Mouse (Mus musculus): ENCODE results near the gene Lrrc8d.

Gene Lrrc8d

DNA sequence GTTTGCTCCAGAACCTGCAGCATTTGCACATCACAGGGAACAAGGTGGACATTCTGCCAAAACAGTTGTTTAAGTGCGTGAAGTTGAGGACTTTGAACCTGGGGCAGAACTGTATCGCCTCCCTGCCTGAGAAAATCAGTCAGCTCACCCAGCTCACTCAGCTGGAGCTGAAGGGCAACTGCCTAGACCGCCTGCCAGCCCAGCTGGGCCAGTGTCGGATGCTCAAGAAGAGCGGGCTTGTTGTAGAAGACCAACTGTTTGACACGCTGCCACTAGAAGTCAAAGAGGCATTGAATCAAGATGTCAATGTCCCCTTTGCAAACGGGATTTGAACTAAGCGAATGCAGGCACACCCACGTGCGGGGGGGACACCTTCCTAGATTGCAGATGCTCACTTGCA lies 114.2 kb downstream of the Lrrc8d start:
- no peak for DNase-seq (ENCODE audit: extremely low spot score, low spot score)

DNA sequence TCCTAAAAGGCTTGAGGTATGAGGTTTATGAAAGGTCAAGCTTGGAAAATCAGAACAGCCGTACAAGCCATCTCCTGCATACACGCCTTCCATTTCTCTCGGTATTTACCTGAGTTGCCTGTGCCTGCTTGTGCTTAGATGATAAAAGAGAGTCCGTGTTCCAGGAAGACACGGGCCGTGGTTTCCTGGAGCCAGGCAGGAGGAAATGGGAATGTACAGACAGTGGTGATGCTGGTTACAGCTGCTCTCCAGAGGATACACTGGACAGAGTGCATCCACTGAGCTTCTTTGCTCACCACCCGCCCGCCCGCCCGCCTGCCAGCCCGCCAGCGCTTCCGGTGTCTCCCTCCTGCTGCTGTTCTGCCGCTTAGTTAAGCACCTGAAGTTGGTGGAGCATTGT lies 116.3 kb downstream of the Lrrc8d start:
- DNase-seq (ENCODE audit: extremely low spot score, low spot score) = no peak

DNA sequence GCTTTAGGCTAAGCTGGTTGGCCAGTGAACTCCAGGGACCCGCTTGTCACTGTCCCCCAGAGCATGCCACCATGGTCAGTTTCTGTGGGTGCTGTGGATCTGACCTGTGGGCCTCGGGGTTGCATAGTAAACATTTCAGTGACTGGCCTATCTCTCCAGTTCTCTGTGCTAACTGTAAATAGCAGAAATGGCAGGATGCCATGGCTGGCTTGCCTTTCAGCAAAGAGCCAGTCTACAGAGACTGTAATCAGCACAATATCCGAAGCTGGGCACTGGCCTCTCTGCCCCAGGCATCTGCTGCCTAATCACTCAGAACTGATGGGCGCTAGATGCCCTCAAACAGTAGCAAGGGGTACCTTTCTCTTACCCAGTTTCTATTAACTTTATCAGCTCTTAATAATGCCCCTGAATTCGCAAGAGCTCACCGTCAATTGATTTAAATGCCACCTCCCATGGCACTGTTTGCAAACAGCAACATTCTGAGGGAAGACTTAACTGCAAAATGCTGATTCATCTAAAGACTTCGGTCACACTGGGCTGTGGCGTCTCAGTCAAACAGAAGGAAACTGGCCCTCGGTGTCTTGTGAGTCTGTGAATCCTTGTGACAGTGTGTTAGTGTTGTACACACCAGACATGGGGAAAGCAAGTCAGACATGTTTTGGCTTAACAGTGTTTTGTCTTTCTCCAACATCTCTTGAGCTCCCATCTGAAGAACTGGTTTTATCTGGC lies 117.6 kb downstream of the Lrrc8d start:
- no peak for DNase-seq (ENCODE audit: extremely low spot score, low spot score)

DNA sequence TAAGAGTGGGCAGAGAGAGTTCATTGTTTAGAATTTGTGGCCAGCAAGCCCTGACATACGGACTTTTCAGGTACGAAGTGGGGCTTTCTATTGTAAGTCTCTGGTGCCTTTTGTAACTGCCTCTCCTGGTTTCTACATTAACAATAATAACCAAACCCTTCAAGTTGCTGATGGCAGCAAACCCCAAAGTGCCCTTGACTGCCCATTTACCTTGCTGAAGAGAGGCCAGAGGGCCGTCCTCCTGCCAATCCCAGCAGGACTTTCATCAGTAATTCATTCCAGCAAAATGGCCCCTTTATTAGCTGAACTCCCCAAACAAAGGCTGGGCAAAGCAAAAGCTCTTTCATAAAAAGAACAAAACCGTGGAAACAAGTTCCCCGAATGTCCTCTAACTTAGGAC lies 118.6 kb downstream of the Lrrc8d start:
- no peak for DNase-seq (ENCODE audit: extremely low spot score, low spot score)

DNA sequence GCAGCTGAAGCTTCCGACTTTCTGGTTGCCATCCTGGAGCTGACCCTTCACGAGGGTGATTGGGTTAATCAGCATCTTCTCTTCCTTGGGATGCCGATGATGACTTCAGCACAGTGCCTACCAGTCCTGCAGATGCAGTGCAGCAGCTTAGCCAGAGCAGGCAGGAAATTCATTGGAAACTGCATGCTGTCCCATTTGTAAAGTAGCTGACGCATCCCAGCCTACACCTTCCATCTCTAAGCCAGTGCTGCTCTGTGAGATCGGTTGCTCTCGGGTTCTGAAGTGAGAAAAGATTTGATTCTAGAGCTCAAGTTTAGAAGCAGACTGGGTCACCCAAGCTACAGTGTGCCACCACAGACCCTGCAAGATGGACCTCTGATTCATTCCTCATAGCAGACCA lies 121.6 kb downstream of the Lrrc8d start:
- no peak for DNase-seq (ENCODE audit: extremely low spot score, low spot score)

DNA sequence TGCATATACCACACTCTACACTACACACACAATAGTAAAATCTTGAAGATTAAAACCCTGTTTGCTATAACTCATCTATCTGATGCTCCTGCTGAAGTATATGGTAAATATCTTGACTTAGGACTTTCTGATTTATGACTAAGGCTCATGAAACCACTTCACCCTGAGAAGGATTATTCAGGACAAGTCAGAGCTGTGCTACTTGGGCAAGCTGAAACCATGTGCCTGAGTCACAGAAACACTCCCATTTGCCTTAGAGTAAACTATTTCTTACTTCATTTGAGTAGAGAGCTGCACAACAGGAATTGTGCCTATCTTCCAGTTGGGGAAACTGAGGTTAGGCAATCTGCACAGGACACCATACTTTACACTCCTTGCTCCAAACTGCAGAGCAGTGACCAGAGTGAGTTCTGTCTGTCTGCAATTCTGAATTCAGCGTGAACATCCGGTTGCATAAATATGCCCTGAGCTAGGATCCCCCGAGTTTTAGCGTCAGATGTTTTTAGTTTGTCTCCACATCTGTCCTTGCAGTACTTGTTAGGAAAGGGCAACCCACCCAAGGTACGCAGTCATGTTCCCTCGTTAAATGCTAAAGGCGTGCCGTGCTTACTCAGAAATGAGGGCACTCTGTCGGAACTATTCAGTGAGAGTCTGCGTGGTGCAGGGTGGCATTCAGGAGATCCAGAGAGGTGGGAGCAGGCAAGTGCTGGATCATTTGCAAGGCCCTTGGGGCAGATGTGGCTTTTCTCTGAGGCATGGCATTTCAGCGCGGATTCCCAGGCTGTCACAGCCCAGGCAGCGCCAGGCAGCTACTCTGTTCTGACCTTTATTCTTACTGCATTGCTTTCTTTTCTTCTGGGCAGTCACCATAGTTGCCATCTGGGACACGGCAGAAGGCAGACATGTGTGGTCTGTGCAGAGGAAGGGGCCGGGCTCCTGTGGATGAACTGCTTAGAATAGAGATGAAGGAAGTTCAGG lies 123.0 kb downstream of the Lrrc8d start:
- no peak for DNase-seq (ENCODE audit: extremely low spot score, low spot score)

DNA sequence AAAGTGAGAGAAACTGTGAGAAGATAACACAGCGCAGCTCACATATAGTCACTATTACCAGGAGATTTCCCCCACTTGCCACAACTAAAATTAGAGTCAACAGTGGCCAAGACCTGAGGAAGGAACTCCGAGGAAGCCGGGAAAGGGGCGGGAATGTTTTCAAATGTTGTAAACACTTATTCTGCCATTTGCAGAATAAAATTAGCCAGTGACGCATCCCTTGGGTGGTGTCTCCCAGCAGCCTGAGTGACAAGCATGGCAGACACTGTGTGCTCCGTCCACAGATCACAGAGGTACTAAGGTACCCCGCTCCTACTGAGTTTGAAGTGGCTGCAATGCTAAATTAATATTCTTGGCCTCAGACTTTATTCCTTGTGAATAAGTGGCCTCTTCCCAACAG lies 124.5 kb downstream of the Lrrc8d start:
- no peak for DNase-seq (ENCODE audit: extremely low spot score, low spot score)

DNA sequence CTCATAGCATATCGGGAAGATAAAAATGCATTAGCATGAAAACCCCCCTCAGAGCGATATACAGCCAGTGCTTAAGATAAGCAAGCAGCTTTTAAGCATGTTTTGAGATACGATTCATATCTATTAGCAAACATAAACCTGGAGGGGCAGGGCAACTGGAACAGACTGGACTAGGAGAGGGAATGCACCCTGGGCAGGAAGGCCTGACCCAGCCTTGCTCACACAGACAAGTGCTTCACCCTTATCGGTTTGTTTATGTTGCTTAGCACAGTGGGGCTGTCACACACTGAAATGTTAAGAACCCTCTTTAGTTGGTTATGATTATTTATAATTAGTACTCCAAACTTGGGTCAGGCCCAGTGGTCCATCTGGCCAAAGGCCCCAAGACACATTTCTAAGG lies 125.1 kb downstream of the Lrrc8d start:
- no peak for DNase-seq (ENCODE audit: extremely low spot score, low spot score)

DNA sequence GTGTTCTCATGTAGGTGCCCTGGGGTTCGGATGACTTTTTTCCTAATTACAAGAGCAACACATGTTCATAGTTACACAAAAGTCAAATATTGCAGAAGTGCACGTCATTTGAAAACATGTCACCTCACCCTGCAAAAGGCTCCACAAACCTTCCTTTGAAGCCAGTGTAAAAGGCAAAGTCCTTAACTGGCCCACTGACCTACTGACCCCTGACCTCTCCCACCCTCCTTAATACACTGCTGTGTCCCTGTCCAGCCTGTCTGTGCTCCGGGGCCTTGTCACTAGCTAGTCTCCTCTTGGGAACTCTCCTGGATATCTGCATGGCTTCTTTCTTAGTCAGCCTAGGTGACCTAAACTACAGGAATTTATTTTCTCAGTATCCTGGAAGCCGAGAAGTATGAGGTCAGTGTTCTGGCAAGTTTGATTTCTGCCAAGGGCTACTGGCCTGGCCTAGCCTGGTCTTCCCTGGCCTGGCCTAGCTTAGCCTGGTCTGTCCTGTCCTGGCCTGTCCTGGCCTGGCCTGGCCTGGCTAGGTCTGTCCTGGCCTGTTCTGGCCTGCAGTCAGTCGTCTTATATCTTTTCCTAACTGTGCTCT lies 127.2 kb downstream of the Lrrc8d start:
- no peak for DNase-seq (ENCODE audit: extremely low spot score, low spot score)

DNA sequence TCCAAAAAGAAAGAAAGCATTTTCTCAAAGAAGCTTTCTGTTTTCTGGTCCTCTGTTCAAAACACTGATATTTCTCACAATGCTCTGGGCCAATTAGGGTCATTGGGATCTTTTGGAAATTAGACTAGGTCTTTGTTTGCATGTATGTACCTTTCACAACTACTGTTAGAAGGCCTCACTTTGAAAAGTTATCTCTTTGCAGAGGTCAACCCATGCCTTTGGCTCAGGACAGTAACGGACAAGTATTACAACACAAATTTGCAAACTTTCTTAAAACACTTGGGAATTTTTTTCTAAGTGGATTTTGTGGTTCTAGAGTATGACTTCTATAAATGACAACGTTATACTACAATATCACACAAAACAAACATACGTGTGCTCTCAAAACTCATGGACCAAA lies 128.3 kb downstream of the Lrrc8d start:
- no peak for DNase-seq (ENCODE audit: extremely low spot score, low spot score)

DNA sequence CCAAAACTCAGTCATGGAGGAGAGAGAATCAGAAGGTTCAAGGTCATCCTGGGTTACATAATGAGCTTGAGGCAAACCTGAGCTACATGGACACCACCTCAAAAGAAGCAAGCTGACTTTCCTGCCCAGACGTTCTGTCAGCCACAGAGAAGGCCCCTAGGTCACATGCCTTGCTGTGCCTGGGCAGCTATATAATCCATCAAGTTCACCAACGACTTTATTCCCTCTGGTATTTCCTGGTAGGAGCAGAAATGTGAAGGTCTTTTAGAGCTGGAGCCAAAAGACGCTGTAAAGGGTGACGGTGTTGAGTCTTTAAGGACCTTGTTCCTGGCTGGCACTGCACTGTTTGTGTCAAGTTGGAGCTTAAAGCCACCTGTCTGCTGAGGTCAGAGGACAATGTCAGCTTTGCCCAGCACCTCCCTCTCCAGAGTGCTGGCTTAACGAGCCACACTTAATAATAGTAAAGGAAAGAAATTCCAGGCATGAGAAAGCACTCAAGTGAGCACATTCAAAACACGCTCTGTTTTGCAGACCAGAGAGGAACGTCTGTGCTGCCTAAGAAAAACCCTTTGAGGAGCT lies 129.3 kb downstream of the Lrrc8d start:
- DNase-seq (ENCODE audit: extremely low spot score, low spot score) = no peak

DNA sequence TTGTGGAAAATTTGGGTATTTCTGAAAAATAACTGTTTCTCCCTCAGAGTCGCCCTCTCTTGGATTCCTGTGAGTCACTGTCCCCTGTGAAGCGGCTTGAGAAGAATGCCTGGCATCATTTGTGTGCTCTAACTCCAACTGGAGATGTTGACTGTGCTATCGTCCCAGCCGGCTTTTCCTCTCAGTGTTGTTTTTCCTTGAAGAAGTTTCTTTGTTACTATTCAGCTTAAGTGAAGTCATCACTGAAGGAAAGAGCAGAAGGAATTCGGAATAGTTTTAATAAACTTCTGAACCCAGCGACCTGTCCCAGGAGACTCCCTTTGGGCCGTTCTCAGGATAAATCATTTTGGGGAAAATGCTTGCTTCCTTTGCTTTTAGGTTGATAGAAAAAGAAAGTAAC lies 132.4 kb downstream of the Lrrc8d start:
- DNase-seq (ENCODE audit: extremely low spot score, low spot score) = no peak

DNA sequence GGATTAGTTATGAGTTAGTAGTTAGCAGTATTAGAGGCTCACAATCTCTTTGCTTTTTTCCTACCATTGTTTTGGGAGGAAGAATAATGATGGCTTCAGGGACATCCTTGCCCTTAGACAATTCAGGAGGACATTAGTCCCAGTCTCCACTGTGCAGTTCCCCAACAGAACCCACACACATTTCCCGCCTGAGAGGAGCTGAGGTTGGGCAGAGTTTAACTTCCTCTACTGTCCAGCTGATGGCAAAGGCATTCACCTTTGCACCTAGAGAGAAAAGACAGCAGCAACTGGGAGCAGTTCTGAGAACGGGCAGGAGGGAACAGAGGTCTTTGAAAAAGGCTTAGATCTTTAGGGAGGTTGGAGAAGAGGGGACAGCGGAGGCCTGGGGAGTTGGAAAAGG lies 134.2 kb downstream of the Lrrc8d start:
- DNase-seq (ENCODE audit: extremely low spot score, low spot score) = no peak

DNA sequence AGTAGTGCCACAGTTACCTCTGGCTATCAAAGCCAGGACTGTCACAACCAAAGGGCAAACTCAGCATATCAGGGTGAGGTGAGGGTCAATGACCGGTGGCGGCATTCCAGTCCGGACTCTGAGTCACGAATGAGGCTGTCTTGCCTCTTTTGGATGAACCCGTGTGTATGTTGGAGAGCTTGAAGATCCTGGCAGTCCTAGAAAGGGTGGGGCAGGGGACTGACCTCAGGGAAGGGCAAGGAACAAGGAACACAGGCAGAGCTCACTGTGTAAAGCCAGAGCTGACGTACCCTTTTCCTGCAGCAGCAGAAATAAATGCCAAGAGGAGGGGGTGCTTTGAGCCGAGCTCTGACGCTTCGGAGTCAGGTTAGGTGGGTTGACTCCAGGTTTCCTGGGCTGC lies 136.2 kb downstream of the Lrrc8d start:
- no peak for DNase-seq (ENCODE audit: extremely low spot score, low spot score)

DNA sequence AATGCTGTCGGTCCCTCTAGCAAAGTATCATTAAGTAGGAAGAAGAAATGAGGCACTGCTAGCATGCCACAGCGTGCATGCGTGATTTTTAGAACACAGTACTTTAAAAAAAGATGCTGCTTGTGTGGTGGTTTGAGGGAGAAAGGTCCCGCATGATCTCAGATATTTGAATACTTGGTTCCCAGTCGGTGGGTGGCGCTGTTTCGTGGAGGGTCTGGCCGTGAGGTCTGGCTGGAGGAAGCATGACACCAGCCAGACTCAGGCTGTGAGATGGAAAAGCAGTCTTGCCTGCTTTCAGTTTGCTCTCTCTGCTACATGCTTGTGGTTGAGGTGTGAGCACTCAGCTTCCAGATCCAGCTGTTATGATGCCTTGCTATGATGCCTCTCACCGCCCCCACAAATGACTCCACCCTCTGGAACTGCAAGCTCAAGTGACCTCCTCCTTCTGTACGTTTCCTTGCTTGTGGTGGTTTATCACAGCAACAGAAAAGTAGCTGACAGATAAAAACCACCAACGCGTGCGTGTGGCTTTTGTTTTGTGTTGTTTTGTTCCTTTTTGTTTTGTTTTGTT lies 140.1 kb downstream of the Lrrc8d start:
- no peak for DNase-seq (ENCODE audit: extremely low spot score, low spot score)

DNA sequence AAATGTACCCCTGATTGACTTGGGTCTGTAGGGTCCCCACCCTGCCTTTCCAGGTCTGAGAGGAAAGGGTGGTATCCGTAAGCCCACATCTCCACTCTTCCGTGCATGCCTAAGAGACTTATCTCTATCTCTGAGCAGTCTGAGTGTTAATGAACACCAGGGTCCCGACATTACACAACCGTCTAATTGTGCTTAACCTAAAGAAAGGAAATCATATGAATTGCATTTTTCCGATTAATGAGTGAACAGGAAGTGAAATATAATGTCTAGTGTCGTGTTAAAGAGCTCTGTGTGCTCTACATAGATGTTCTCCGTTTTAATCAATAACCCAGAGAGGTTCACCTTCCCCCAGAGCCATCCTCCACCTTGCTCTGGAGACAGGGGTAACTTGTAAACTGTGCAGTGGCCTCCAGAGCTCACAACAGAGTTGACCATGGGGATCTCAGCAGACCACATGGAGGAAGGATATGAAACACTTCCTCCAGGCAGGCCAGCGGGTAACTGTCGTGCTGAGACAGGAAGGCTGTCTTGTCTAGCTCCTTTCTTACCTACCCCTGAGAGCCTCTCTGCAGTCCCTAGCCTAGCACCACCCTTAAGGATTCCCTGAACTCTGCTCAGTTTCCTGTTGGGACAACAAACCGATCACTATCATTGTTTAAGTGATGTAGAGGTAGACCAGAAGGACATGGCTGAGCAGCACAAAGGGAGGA lies 144.4 kb downstream of the Lrrc8d start:
- DNase-seq (ENCODE audit: extremely low spot score, low spot score) = no peak

DNA sequence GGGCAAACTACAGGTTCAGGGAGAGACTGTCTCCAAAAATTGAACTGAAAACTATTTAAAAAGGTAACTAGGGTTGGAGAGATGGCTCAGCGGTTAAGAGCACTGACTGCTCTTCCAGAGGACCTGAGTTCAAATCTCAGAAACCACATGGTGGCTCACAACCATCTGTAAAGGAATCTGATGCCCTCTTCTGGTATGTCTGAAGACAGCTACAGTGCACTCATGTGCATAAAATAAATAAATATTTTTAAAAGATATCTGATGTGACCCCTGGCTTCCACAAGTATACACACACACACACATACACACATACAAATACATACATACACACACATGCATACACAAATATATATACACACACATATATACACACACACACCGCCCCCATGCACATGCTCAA lies 145.3 kb downstream of the Lrrc8d start:
- no peak for DNase-seq (ENCODE audit: extremely low spot score, low spot score)

DNA sequence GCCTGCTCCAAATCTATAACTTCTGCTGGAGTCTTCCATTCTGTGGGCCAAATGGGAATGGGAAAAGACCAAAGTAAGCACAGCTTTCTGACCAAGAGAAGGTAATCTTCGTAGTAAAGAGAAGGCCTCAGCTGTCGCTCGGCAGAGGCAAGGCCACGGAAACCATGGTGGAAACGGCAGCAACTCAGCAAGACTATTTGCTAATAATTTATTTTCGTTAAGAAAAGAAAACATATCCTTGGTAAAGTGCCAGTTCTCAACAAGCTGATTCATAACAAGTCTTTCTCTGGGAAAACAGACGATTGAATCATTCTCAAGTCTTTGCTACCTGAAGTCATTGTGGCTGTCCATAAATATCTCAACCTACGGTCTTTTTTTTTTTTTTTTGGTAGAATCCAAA lies 148.0 kb downstream of the Lrrc8d start:
- DNase-seq (ENCODE audit: extremely low spot score, low spot score) = no peak

DNA sequence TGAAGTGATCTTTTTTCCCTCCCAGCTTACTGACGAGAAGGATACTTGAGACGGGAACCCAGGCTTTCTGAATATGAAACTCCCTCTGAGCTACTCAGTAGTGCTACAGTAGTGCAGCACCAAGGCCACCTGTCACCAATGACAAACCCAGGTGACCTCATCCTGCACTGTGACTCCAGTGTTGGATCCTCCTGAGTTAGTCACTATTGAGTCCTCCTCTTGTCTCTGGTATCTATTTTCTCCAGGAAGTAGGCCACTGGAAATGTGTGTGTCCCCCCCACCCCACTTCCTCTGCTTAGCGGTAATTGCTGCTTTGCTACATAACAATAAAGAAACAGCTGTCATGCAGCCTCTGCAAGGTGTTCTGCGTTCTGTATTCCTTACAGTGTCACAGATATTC lies 149.5 kb downstream of the Lrrc8d start:
- no peak for DNase-seq (ENCODE audit: extremely low spot score, low spot score)

DNA sequence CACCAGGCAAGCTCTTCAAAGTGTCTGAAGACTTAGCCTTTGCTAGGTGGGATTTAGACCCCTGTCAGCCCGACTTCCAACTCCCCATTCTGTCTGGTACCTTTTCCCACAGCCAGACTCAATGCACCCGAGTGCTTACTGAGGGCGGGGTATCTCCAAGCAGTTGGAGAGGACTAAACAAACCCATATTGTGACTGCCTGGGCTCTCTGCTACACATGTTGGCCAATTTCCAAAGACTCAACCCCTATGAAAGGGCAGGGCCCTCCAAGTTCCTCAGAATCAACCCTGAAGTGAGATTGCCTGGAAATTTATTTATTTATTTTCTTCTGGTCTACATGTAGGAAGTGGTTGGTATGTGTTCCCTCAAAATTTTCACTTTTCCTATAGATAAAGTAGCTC lies 149.9 kb downstream of the Lrrc8d start:
- DNase-seq (ENCODE audit: extremely low spot score, low spot score) = no peak

DNA sequence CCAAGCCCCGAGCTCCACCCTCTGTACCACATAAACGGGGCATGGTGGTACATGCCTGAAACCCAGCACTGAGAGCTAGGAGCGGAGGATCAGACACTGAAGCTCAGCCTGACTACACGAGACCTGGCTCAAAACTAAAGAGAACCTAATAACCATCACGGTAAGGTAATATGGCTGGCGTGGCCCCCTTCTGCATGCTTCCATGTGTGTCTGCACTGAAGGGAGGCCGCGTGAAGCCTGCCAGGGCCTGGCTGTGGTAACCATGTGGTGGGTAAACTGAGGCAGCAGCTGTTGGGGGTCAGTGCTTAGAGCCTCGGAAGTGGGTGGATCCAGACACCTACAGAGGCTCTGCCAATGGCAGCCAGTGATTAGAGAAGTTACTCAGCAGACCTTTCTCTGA lies 153.5 kb downstream of the Lrrc8d start:
- no peak for DNase-seq (ENCODE audit: extremely low spot score, low spot score)

Data from neural tube, embryonic 10.5 days (tissue).